Mouse (Mus musculus) monocyte, adult 5-6 weeks (primary cell): ENCODE results near the gene Npm3. TPM values are rescaled to one million over a fixed set of nuclear protein-coding genes. Genes with fewer than 3 reads are reported as not detected.
A peak's percentile ranks its signal among the peaks of the same experiment; 100 is the strongest.

Experiments
- ATAC-seq: fragments of 153-309, 156-312 bp; replicated peaks from 2 replicates; pipeline ENCODE4 v1.8.0; 2017; ENCODE audit warnings: mild to moderate bottlenecking; ENCODE audit not compliant: low TSS enrichment, insufficient number of reproducible peaks, severe bottlenecking, poor library complexity, low FRiP score
- total RNA-seq: library from RNA; stranded (forward); fragments of 200-1000, 200-491, 200-594 nt; gene quantifications from 3 replicates; pipeline ENCODE4 v1.2.3, GENCODE M21; 2017

Gene Npm3
- 33.8 to 73.5 TPM (median 54.3 TPM) in 3 replicates for total RNA-seq

GRCm38 (mm10) chr19:45749243-45750043, at the start of gene Npm3:
Gene Npm3 (minus strand): TSS chr19:45749591.
- ATAC-seq = peak; percentile 34

GRCm38 (mm10) chr19:45796879-45797278, 47.5 kb upstream of the Npm3 start:
- ATAC-seq = no peak

GRCm38 (mm10) chr19:45796061-45796556, 46.7 kb upstream of the Npm3 start:
- no peak for ATAC-seq

GRCm38 (mm10) chr19:45795406-45795944, 46.1 kb upstream of the Npm3 start:
- ATAC-seq = no peak

GRCm38 (mm10) chr19:45794718-45795117, 45.3 kb upstream of the Npm3 start:
- no peak for ATAC-seq

- ATAC-seq = no peak
These were observed 43.0 kb upstream of the Npm3 start for GRCm38 (mm10) chr19:45792404-45792803.

GRCm38 (mm10) chr19:45789888-45790874, 40.8 kb upstream of the Npm3 start:
- ATAC-seq = peak; percentile 94

- no peak for ATAC-seq
These were observed 40.0 kb upstream of the Npm3 start for GRCm38 (mm10) chr19:45789365-45789764.

- no peak for ATAC-seq
These were observed 38.9 kb upstream of the Npm3 start for GRCm38 (mm10) chr19:45788337-45788736.

- no peak for ATAC-seq
These were observed 38.1 kb upstream of the Npm3 start for GRCm38 (mm10) chr19:45787450-45787849.

GRCm38 (mm10) chr19:45785470-45785869, 36.1 kb upstream of the Npm3 start:
- no peak for ATAC-seq

GRCm38 (mm10) chr19:45783933-45784576, 34.7 kb upstream of the Npm3 start:
- no peak for ATAC-seq

- ATAC-seq = peak; percentile 96
These were observed 34.0 kb upstream of the Npm3 start, which contains the start of gene Mgea5 for GRCm38 (mm10) chr19:45783181-45783932. Gene Mgea5 (minus strand): TSS chr19:45783837.

- ATAC-seq = peak; percentile 21; the same call in 1 of the 2 replicates
These were observed 33.1 kb upstream of the Npm3 start for GRCm38 (mm10) chr19:45782315-45783001.

- no peak for ATAC-seq
These were observed 32.3 kb upstream of the Npm3 start for GRCm38 (mm10) chr19:45781676-45782075.

- ATAC-seq = no peak
These were observed 31.0 kb upstream of the Npm3 start for GRCm38 (mm10) chr19:45780350-45780915.

GRCm38 (mm10) chr19:45775486-45775885, 26.1 kb upstream of the Npm3 start:
- no peak for ATAC-seq
